Mouse (Mus musculus): ENCODE measurements around the gene Fuom.

DNA sequence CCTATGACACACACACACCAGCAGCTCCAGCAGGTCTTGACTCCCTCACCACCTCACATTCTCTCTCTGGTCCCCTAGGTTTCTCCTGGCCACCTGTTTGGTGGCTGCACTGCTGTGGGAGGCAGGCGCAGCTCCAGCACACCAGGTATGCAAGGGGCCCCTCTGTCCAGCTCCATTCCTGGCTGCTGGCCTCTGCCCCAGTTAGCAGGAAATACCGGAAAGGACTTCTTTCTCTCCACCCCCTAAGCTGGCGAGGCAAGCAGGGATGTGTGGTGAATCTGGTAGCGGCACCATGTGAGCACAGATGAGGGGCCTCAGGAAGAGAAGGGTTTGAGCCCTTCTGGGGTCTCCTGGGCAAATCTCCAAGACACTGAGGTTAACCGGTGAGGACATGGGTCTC, 7.3 kb downstream of the Fuom start:
- TF ChIP-seq CTCF (IDR thresholded peaks at IDR 0.05; ENCODE audit: low read depth, low read length) = no peak
- no peak for TF ChIP-seq POLR2A (IDR thresholded peaks at IDR 0.05; ENCODE audit: borderline replicate concordance, low read depth, low read length)
